Mouse (Mus musculus) myocyte (in vitro differentiated cells): ENCODE data around the gene Slc39a10. TPM values are rescaled to one million over a fixed set of nuclear protein-coding genes. Genes with fewer than 3 reads are reported as not detected.

Experiments used
- H3K27me3 ChIP-seq: one replicate; pipeline ENCODE4 v1.6.1; 2011; ENCODE audit not compliant: control insufficient read depth, insufficient read depth, insufficient read length
- H3K36me3 ChIP-seq: one replicate; pipeline ENCODE4 v1.6.1; 2011; ENCODE audit not compliant: control insufficient read depth, insufficient read depth
- H3K4me2 ChIP-seq: one replicate; pipeline ENCODE4 v1.6.1; 2011; ENCODE audit warnings: low read depth, control low read depth
- H3K4me3 ChIP-seq: one replicate; pipeline ENCODE4 v1.5.1; 2011; ENCODE audit warnings: mild to moderate bottlenecking, control low read depth, moderate library complexity
- H3K79me2 ChIP-seq: one replicate; pipeline ENCODE4 v1.6.1; 2011; ENCODE audit not compliant: control insufficient read depth, insufficient read depth
- H3ac ChIP-seq: one replicate; pipeline ENCODE4 v1.6.1; 2011; ENCODE audit not compliant: control insufficient read depth, insufficient read length
- CEBPB ChIP-seq: IDR thresholded peaks from 2 replicates; pipeline ENCODE4 v1.6.1; 2011; ENCODE audit warnings: mild to moderate bottlenecking, moderate library complexity; ENCODE audit not compliant: poor library complexity, insufficient read depth, severe bottlenecking
- E2F4 ChIP-seq: IDR thresholded peaks from one replicate; pipeline ENCODE4 v1.6.1; 2011; ENCODE audit warnings: mild to moderate bottlenecking, control low read depth, moderate library complexity; ENCODE audit not compliant: insufficient read depth
- MAX ChIP-seq: IDR thresholded peaks from one replicate; pipeline ENCODE4 v1.6.1; 2011; ENCODE audit warnings: low read depth, mild to moderate bottlenecking, control low read depth
- MYOD1 ChIP-seq, 3 experiments: IDR thresholded peaks; one replicate each; pipeline ENCODE4 v1.6.1; 2011; ENCODE audit warnings: control low read depth in 2 of 3, low read depth in 2 of 3, mild to moderate bottlenecking in 2 of 3, moderate library complexity in 1 of 3; ENCODE audit not compliant: insufficient read length in 2 of 3, control insufficient read depth in 1 of 3
- MYOG ChIP-seq, 3 experiments: IDR thresholded peaks; one replicate each; pipeline ENCODE4 v1.6.1; 2011; ENCODE audit warnings: control low read depth in 2 of 3, low read depth in 2 of 3, mild to moderate bottlenecking in 2 of 3; ENCODE audit not compliant: insufficient read length in 2 of 3, control insufficient read depth in 1 of 3, insufficient read depth in 1 of 3
- POLR2A ChIP-seq: IDR thresholded peaks from one replicate; pipeline ENCODE4 v1.6.1; 2011; ENCODE audit warnings: low read depth, mild to moderate bottlenecking, control low read depth, moderate library complexity; ENCODE audit not compliant: insufficient read length
- POLR2AphosphoS2 ChIP-seq: IDR thresholded peaks from one replicate; pipeline ENCODE4 v1.6.1; 2011; ENCODE audit warnings: low read depth, control low read depth; ENCODE audit not compliant: insufficient read length
- REST ChIP-seq: IDR thresholded peaks from one replicate; pipeline ENCODE4 v1.6.1; 2011; ENCODE audit warnings: mild to moderate bottlenecking, control low read depth, moderate library complexity; ENCODE audit not compliant: insufficient read depth, insufficient read length
- SRF ChIP-seq: IDR thresholded peaks from one replicate; pipeline ENCODE4 v1.6.1; 2011; ENCODE audit warnings: low read depth; ENCODE audit not compliant: control insufficient read depth, insufficient read length
- TCF12 ChIP-seq: IDR thresholded peaks from one replicate; pipeline ENCODE4 v1.6.1; 2011; ENCODE audit warnings: mild to moderate bottlenecking, control low read depth; ENCODE audit not compliant: poor library complexity, insufficient read depth, severe bottlenecking
- TCF3 ChIP-seq: IDR thresholded peaks from one replicate; pipeline ENCODE4 v1.6.1; 2011; ENCODE audit warnings: low read depth, control low read depth; ENCODE audit not compliant: insufficient read length
- USF1 ChIP-seq: IDR thresholded peaks from one replicate; pipeline ENCODE4 v1.6.1; 2011; ENCODE audit warnings: low read depth, mild to moderate bottlenecking, control low read depth, moderate library complexity
- polyA plus RNA-seq: library from polyadenylated mRNA; unstranded; fragments of >200 nt; fragmentation: generic; extraction: Trizol; gene quantifications from one replicate; pipeline ENCODE4 v1.2.1, GENCODE M21; 2012; ENCODE audit warnings: missing spikeins

The Slc39a10 gene
- polyA plus RNA-seq, result 2.3 TPM

- no peak for TF ChIP-seq TCF3
- no peak within 1 kb of the TSS for H3K4me3 ChIP-seq
These were observed at the start of gene Slc39a10 for GRCm38 (mm10) chr1:46892752-46893151. Slc39a10 (minus strand) TSS chr1:46892852.

DNA sequence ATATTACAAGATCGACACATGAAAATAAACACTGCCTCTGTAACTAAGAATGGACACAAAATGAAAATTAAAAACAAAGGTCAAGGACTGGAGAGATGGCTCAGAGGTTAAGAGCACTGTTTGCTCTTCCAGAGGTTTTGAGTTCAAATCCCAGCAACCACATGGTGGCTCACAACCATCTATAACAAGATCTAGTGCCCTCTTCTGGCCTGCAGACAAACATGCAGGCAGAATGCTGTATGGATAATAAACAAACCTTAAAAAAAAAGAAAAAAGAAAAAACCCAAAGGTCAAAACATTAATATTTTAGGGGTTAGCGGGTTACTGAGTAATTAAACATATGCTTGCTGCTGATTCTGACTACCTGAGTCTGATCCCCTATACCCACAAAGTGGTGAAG lies 46.6 kb upstream of the Slc39a10 start:
- H3K79me2 ChIP-seq, result no peaks in the 10 kb centered on the region
- H3K36me3 ChIP-seq, result no peaks in the 10 kb centered on the region
- H3K4me2 ChIP-seq, result no peak overlapping the region
- no peak overlapping the region for H3K4me3 ChIP-seq
- TF ChIP-seq SRF (no peak), TCF12 (no peak), E2F4 (no peak), CEBPB (no peak)
- H3K27me3 ChIP-seq, result no peaks in the 10 kb centered on the region
- H3ac ChIP-seq, result no peak overlapping the region

More at GRCm38 (mm10) chr1:46892752-46893151, at the start of gene Slc39a10:
- no peak within 1 kb of the TSS for H3ac ChIP-seq
- no peak within 1 kb of the TSS for H3K4me2 ChIP-seq
- H3K36me3 ChIP-seq, result no peaks in the 10 kb centered on the region
- no peaks in the 10 kb centered on the region for H3K27me3 ChIP-seq
- no peaks in the 10 kb centered on the region for H3K79me2 ChIP-seq

- Histone ChIP-seq H3K4me2 (no peak overlapping the region), H3K27me3 (no peaks in the 10 kb centered on the region)
These were observed 45.0 kb upstream of the Slc39a10 start for GRCm38 (mm10) chr1:46937641-46938040.

GRCm38 (mm10) chr1:46927104-46927503 lies 34.5 kb upstream of the Slc39a10 start:
- Histone ChIP-seq H3K4me2 (no peak overlapping the region), H3K4me3 (no peak overlapping the region), H3K79me2 (no peaks in the 10 kb centered on the region), H3K27me3 (no peaks in the 10 kb centered on the region), H3K36me3 (no peaks in the 10 kb centered on the region), H3ac (no peak overlapping the region)
- TF ChIP-seq TCF3 (no peak), MYOG (IDR thresholded peaks at IDR 0.05; ENCODE audit: control insufficient read depth in 1 of 3, insufficient read depth in 1 of 3, insufficient read length in 2 of 3, low read depth in 2 of 3) (no peak), POLR2AphosphoS2 (no peak), MAX (no peak), SRF (no peak)

More at GRCm38 (mm10) chr1:46937641-46938040, 45.0 kb upstream of the Slc39a10 start:
- no peak overlapping the region for H3ac ChIP-seq
- H3K36me3 ChIP-seq, result no peaks in the 10 kb centered on the region
- H3K79me2 ChIP-seq, result no peaks in the 10 kb centered on the region
- TF ChIP-seq USF1 (no peak), REST (no peak), MYOG (IDR thresholded peaks at IDR 0.05; ENCODE audit: control insufficient read depth in 1 of 3, insufficient read depth in 1 of 3, insufficient read length in 2 of 3, low read depth in 2 of 3) (no peak), TCF12 (no peak), POLR2A (no peak), MYOD1 (IDR thresholded peaks at IDR 0.05; ENCODE audit: control insufficient read depth in 1 of 3, insufficient read length in 2 of 3, low read depth in 2 of 3) (no peak), POLR2AphosphoS2 (no peak), SRF (no peak), TCF3 (no peak), MAX (no peak), E2F4 (no peak), CEBPB (no peak)
- H3K4me3 ChIP-seq, result no peak overlapping the region

DNA sequence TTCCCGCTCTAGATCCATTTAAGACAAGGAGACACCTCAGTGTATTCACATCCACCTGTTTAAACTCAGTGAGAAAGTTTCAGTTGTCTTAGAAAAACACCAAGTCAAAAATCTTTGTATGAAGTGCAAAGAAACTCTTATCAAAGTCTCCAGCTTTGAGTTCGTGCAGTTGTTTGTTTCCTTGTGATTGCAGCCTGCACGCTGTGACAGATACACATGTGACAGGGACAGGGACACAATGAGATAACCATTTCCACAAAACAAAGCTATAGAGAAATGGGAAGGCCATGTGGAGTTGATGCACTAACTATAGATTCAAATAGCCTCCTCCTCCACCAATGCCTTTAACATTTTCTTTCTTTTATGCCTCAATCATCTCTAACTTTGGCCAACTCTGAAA lies 33.6 kb upstream of the Slc39a10 start:
- Histone ChIP-seq H3K4me3 (no peak overlapping the region), H3K36me3 (no peaks in the 10 kb centered on the region), H3K27me3 (no peaks in the 10 kb centered on the region), H3ac (no peak overlapping the region), H3K4me2 (no peak overlapping the region), H3K79me2 (no peaks in the 10 kb centered on the region)
- TF ChIP-seq MYOD1 (IDR thresholded peaks at IDR 0.05; ENCODE audit: control insufficient read depth in 1 of 3, insufficient read length in 2 of 3, low read depth in 2 of 3) (no peak), POLR2AphosphoS2 (no peak), USF1 (no peak), TCF3 (no peak), MAX (no peak), MYOG (IDR thresholded peaks at IDR 0.05; ENCODE audit: control insufficient read depth in 1 of 3, insufficient read depth in 1 of 3, insufficient read length in 2 of 3, low read depth in 2 of 3) (no peak), E2F4 (no peak), TCF12 (no peak), POLR2A (no peak), CEBPB (no peak), REST (no peak), SRF (no peak)
